8 mouse cellular contexts compared by ENCODE assay signal in the genomic region with DNA sequence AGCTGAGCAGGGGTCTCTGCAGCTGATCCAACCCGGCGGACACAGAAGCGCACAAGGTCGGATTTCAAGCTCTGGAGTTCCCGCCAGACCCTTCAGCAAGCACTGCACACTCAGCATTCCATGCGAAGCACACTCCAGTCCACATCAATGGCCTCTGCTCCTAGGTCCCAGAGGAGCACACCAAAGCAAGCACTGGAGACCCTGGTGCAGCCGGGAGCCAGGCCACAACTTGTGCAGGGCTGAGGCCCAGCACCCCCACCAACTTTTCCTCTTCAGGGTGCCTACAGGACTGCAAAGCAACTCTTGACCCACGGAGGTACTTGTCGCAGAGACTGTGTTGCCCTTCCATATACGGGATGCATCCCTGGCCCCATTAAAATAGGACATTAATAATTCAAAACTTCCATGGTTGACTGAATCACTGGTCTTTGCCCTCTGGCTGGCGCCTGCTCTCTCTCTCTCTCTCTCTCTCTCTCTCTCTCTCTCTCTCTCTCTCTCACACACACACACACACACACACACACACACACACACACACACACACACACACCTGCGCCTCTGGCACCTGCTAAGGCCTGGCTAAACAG.
A peak's percentile ranks its signal among the peaks of the same experiment; 100 is the strongest.
DNase-seq lines count a peak whose midpoint lies in the region; ATAC-seq and TF ChIP-seq lines count a peak whose summit lies in the region.

No protein-coding gene starts in this region.

- H3K36me3 ChIP-seq in forebrain, embryonic 12.5 days (replicated peaks), result no peaks in the 10 kb centered on the region
- no peaks in the 10 kb centered on the region for H3K36me3 ChIP-seq in intestine, embryonic 16.5 days (ENCODE audit: control insufficient read depth, insufficient read depth, low read length)
- no peaks in the 10 kb centered on the region for H3K36me3 ChIP-seq in neural tube, embryonic 12.5 days

- ATAC-seq in forebrain, embryonic 12.5 days (ENCODE audit: low FRiP score), result no peak
- ATAC-seq in intestine, embryonic 16.5 days, result no peak; the same call in none of the 2 replicates
- ATAC-seq in neural tube, embryonic 12.5 days (ENCODE audit: low FRiP score, low read depth), result peak; percentile 15
- ATAC-seq in monocyte, adult 5-6 weeks (replicated peaks; ENCODE audit: insufficient number of reproducible peaks, low FRiP score, low TSS enrichment, poor library complexity, severe bottlenecking), result no peak

- H3K27me3 ChIP-seq in forebrain, embryonic 12.5 days, result peaks cover 30% of the 10 kb centered on the region
- peaks cover 5% of the 10 kb centered on the region; the same call in 1 of the 2 replicates for H3K27me3 ChIP-seq in intestine, embryonic 16.5 days (replicated peaks; ENCODE audit: control insufficient read depth, insufficient read depth, low read length)
- no peaks in the 10 kb centered on the region for H3K27me3 ChIP-seq in neural tube, embryonic 12.5 days (replicated peaks)

- 25% methylated on average over 12 of the region's 12 CpGs for WGBS in forebrain, embryonic 12.5 days
- WGBS in intestine, embryonic 16.5 days, result 20% methylated on average over 12 of the region's 12 CpGs
- 17% methylated on average over 12 of the region's 12 CpGs for WGBS in neural tube, embryonic 12.5 days

- no peak overlapping the region for H3K9ac ChIP-seq in forebrain, embryonic 12.5 days
- peak overlapping the region; percentile 71; the same call in 1 of the 2 replicates for H3K9ac ChIP-seq in intestine, embryonic 16.5 days (ENCODE audit: low read depth, low read length)
- no peak overlapping the region for H3K9ac ChIP-seq in neural tube, embryonic 12.5 days

- peaks cover 28% of the 10 kb centered on the region for H3K4me1 ChIP-seq in forebrain, embryonic 12.5 days
- peaks cover 19% of the 10 kb centered on the region for H3K4me1 ChIP-seq in intestine, embryonic 16.5 days (ENCODE audit: control insufficient read depth, insufficient read depth, low read length)
- H3K4me1 ChIP-seq in neural tube, embryonic 12.5 days, result peaks cover 22% of the 10 kb centered on the region

- no peak for TF ChIP-seq CTCF in layer of hippocampus, adult 2 months (conservative IDR thresholded peaks at IDR 0.05)

- peak overlapping the region; percentile 88 for H3K4me2 ChIP-seq in forebrain, embryonic 12.5 days
- H3K4me2 ChIP-seq in intestine, embryonic 16.5 days (ENCODE audit: low read depth, low read length), result peak overlapping the region; percentile 93
- peak overlapping the region; percentile 77 for H3K4me2 ChIP-seq in neural tube, embryonic 12.5 days (replicated peaks)

- no peak for DNase-seq in layer of hippocampus, adult 2 months (ENCODE audit: low spot score in 2 of 2)
- DNase-seq in layer of hippocampus, adult 8-10 months (ENCODE audit: low spot score in 2 of 2), result no peak
- DNase-seq in natural killer cell, adult 2 months (ENCODE audit: low spot score in 2 of 2), result no peak
- no peak for DNase-seq in testis, postnatal 10 days (ENCODE audit: low spot score)

- peaks cover 5% of the 10 kb centered on the region; the same call in 1 of the 2 replicates for H3K9me3 ChIP-seq in forebrain, embryonic 12.5 days
- H3K9me3 ChIP-seq in intestine, embryonic 16.5 days (ENCODE audit: control insufficient read depth, low read length), result no peaks in the 10 kb centered on the region
- no peaks in the 10 kb centered on the region for H3K9me3 ChIP-seq in neural tube, embryonic 12.5 days

- H3K4me3 ChIP-seq in layer of hippocampus, adult 2 months, result peak overlapping the region; percentile 68
- peak overlapping the region; percentile 57 for H3K4me3 ChIP-seq in forebrain, embryonic 12.5 days (replicated peaks)
- H3K4me3 ChIP-seq in intestine, embryonic 16.5 days (ENCODE audit: low read length), result peak overlapping the region; percentile 75
- peak overlapping the region; percentile 56 for H3K4me3 ChIP-seq in neural tube, embryonic 12.5 days

- peak overlapping the region; percentile 92; the same call in 1 of the 2 replicates for H3K27ac ChIP-seq in layer of hippocampus, adult 2 months
- H3K27ac ChIP-seq in forebrain, embryonic 12.5 days, result no peak overlapping the region
- H3K27ac ChIP-seq in intestine, embryonic 16.5 days (ENCODE audit: low read length), result no peak overlapping the region
- H3K27ac ChIP-seq in neural tube, embryonic 12.5 days, result peak overlapping the region; percentile 83

Comparison
In these comparisons a context has a peak if more than half of its experiments do, and no peak if none do; other contexts are left out.
1. H3K27ac ChIP-seq: peak in layer of hippocampus, adult 2 months (single experiment) and neural tube, embryonic 12.5 days (single experiment); none in forebrain, embryonic 12.5 days (single experiment) and intestine, embryonic 16.5 days (single experiment).
2. Peak in every context shown above with its lines, with median percentiles within 50 percentile points of each other: H3K4me3 ChIP-seq and H3K4me2 ChIP-seq.